ENCODE assay signal across 9 mouse cellular contexts in the genomic region with DNA sequence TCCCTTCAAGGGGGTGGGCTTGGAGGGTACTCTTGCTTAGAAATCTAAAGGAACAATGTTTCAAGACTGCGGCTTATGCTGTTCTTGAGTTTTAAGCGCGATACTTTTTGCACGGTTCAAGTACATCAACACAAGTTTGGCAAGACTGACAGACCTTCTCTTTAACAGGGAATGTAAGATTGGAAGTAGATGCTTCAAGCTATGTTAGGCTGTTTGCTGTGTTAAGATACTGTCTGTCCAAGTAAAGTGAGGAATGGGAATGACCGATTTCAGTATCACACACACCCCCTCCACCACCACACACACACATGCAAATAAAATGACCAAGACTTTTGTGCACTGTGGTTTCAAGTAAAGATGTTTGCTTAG. TPM values are rescaled to one million over a fixed set of nuclear protein-coding genes. Genes with fewer than 3 reads are reported as not detected.
DNase-seq lines count a peak whose midpoint lies in the region; ATAC-seq and TF ChIP-seq lines count a peak whose summit lies in the region.
"Had no signal": no experiment of that assay in that cellular context is flagged by ENCODE, and none has a peak within 500 bp of the region (broad histone marks: within the 10 kb centered on the region; RNA-seq: fewer than 3 reads in every experiment).

No protein-coding gene starts in this region.

- peaks cover 5% of the 10 kb centered on the region for H3K4me1 ChIP-seq in heart, embryonic 13.5 days
- H3K4me1 ChIP-seq in bone marrow macrophage, adult 2 months (ENCODE audit: control insufficient read depth, insufficient read depth, low read length) = no peaks in the 10 kb centered on the region
- H3K4me1 ChIP-seq in hindbrain, embryonic 12.5 days = 0 out of 2 replicates have a peak, but pooled peaks cover 2% of the 10 kb centered on the region

- no peak for TF ChIP-seq POLR2A in bone marrow macrophage, adult 2 months (IDR thresholded peaks at IDR 0.05; ENCODE audit: borderline replicate concordance, low read depth, low read length)

- peak overlapping the region; percentile 85 for H3K9ac ChIP-seq in heart, embryonic 13.5 days
- H3K9ac ChIP-seq in hindbrain, embryonic 12.5 days = peak overlapping the region; percentile 77

- peak overlapping the region; percentile 76 for H3K4me2 ChIP-seq in heart, embryonic 13.5 days
- H3K4me2 ChIP-seq in hindbrain, embryonic 12.5 days (replicated peaks) = peak overlapping the region; percentile 64

- no peaks in the 10 kb centered on the region for H3K27me3 ChIP-seq in heart, embryonic 13.5 days (replicated peaks)
- H3K27me3 ChIP-seq in hindbrain, embryonic 12.5 days = no peaks in the 10 kb centered on the region

- peak overlapping the region; percentile 67 for H3K4me3 ChIP-seq in heart, embryonic 13.5 days
- H3K4me3 ChIP-seq in bone marrow macrophage, adult 2 months (ENCODE audit: insufficient read depth, low read length) = peak overlapping the region; percentile 47; the same call in 1 of the 2 replicates
- H3K4me3 ChIP-seq in hindbrain, embryonic 12.5 days = peak overlapping the region; percentile 68

- 11% methylated on average over 5 of the region's 5 CpGs for WGBS in heart, embryonic 13.5 days
- WGBS in hindbrain, embryonic 12.5 days = 4% methylated on average over 5 of the region's 5 CpGs

- no peaks in the 10 kb centered on the region for H3K36me3 ChIP-seq in heart, embryonic 13.5 days
- H3K36me3 ChIP-seq in hindbrain, embryonic 12.5 days = no peaks in the 10 kb centered on the region

- H3K9me3 ChIP-seq in heart, embryonic 13.5 days = no peaks in the 10 kb centered on the region
- H3K9me3 ChIP-seq in hindbrain, embryonic 12.5 days (replicated peaks) = no peaks in the 10 kb centered on the region

- no peak for DNase-seq in heart, postnatal 10 days
- DNase-seq in urinary bladder, adult 2 months (ENCODE audit: low spot score) = no peak
- no peak for DNase-seq in right cerebral cortex, adult 18-20 months
- DNase-seq in thymus, postnatal 4 days = no peak

- no peak for ATAC-seq in heart, embryonic 13.5 days (ENCODE audit: extremely low read depth, insufficient number of reproducible peaks, low FRiP score, low TSS enrichment)
- ATAC-seq in hindbrain, embryonic 12.5 days (ENCODE audit: low FRiP score) = peak; percentile 23
- 0 out of 2 replicates have a peak, but pooled peaks have one; percentile 4 for ATAC-seq in megakaryocyte-erythroid progenitor cell, adult 5-6 weeks (replicated peaks; ENCODE audit: low FRiP score, low TSS enrichment, poor library complexity, severe bottlenecking)
- ATAC-seq: CD4-positive, CD25-positive, alpha-beta regulatory T cell, adult 4 months had no signal

- peak overlapping the region; percentile 88 for H3K27ac ChIP-seq in heart, embryonic 13.5 days (replicated peaks)
- H3K27ac ChIP-seq in bone marrow macrophage, adult 2 months (ENCODE audit: insufficient read depth, low read depth, low read length) = no peak overlapping the region
- H3K27ac ChIP-seq in hindbrain, embryonic 12.5 days = peak overlapping the region; percentile 86

- intact Hi-C loops in heart, postnatal 10 days (cut with DNase I) = no loop called here

- no peak for TF ChIP-seq CTCF in bone marrow macrophage, adult 2 months (IDR thresholded peaks at IDR 0.05; ENCODE audit: low read depth, low read length)

RNA-seq across cellular contexts. Expression of gene Elavl4, which starts 0.3 kb away (rescaled TPM):
- 3.2 and 3.9 TPM in 2 replicates for polyA plus RNA-seq in heart, embryonic 13.5 days (2015; fragmentation: Nextera tagmentation; extraction: Ambion mirVana)
- under 1 TPM in 1 of 2 experiments, not detected in 1; 0.29 TPM for total RNA-seq in heart, postnatal 10 days (2021)
- polyA plus RNA-seq in bone marrow macrophage, adult 2 months (2012; ENCODE audit: insufficient read depth, insufficient read length, missing spikeins) = not detected in 2 replicates
- 280 and 297 TPM in 2 replicates for polyA plus RNA-seq in hindbrain, embryonic 12.5 days (2016; fragmentation: Nextera tagmentation; extraction: Ambion mirVana)
- not detected in 2 replicates for total RNA-seq in megakaryocyte-erythroid progenitor cell, adult 5-6 weeks (2014; fragmentation: Nextera tagmentation)
- total RNA-seq in megakaryocyte-erythroid progenitor cell, adult 5-6 weeks (2017) = not detected in 2 replicates
- polyA plus RNA-seq in urinary bladder, adult 2 months (2012; rRNA removed) = 0.14 and 0.15 TPM in 2 replicates

RNA-seq across cellular contexts. Expression of gene Agbl4, which starts 45.5 kb away (rescaled TPM):
- 0.79 and 0.94 TPM in 2 replicates for polyA plus RNA-seq in heart, embryonic 13.5 days (2015; fragmentation: Nextera tagmentation; extraction: Ambion mirVana)
- total RNA-seq in heart, postnatal 10 days (2021) = under 1 TPM; 0.32 to 0.67 TPM
- not detected in 2 replicates for polyA plus RNA-seq in bone marrow macrophage, adult 2 months (2012; ENCODE audit: insufficient read depth, insufficient read length, missing spikeins)
- 1.5 and 2.1 TPM in 2 replicates for polyA plus RNA-seq in hindbrain, embryonic 12.5 days (2016; fragmentation: Nextera tagmentation; extraction: Ambion mirVana)
- not detected in 2 replicates for total RNA-seq in megakaryocyte-erythroid progenitor cell, adult 5-6 weeks (2014; fragmentation: Nextera tagmentation)
- not detected in 2 replicates for total RNA-seq in megakaryocyte-erythroid progenitor cell, adult 5-6 weeks (2017)
- 0.04 TPM in 1 of 2 replicates, not detected in the other for polyA plus RNA-seq in urinary bladder, adult 2 months (2012; rRNA removed)
- polyA plus RNA-seq: CD4-positive, CD25-positive, alpha-beta regulatory T cell, adult 4 months had no signal

Comparison
In these comparisons a context has a peak if more than half of its experiments do, and no peak if none do; other contexts are left out.
1. RNA of gene Elavl4, which starts 0.3 kb away (polyA plus RNA-seq): 280 to 297 TPM in hindbrain, embryonic 12.5 days; 3.2 to 3.9 TPM in heart, embryonic 13.5 days, 0.14 to 0.15 TPM in urinary bladder, adult 2 months and not detected in bone marrow macrophage, adult 2 months; every median in the first group is over 10 times any median in the second.
2. Peak in every context shown above with its lines, with median percentiles within 50 percentile points of each other: H3K4me3 ChIP-seq.